Mouse (Mus musculus): ENCODE data around the gene Ugt1a10.

The Ugt1a10 gene

GRCm38 (mm10) chr1:88260604-88261377 lies 205.6 kb downstream of the Ugt1a10 start:
- no peak for TF ChIP-seq GATA4 (IDR thresholded peaks at IDR 0.05; ENCODE audit: insufficient replicate concordance, low read length)

- no peak for TF ChIP-seq GATA4 (IDR thresholded peaks at IDR 0.05; ENCODE audit: insufficient replicate concordance, low read length)
Observed at GRCm38 (mm10) chr1:88261706-88262105, 206.5 kb downstream of the Ugt1a10 start.

- no peak for TF ChIP-seq GATA4 (IDR thresholded peaks at IDR 0.05; ENCODE audit: insufficient replicate concordance, low read length)
Observed at GRCm38 (mm10) chr1:88262255-88262654, 207.1 kb downstream of the Ugt1a10 start.

- TF ChIP-seq GATA4 (IDR thresholded peaks at IDR 0.05; ENCODE audit: insufficient replicate concordance, low read length) = no peak
Observed at GRCm38 (mm10) chr1:88262961-88263360, 207.8 kb downstream of the Ugt1a10 start.

GRCm38 (mm10) chr1:88263778-88264177 lies 208.6 kb downstream of the Ugt1a10 start:
- TF ChIP-seq GATA4 (IDR thresholded peaks at IDR 0.05; ENCODE audit: insufficient replicate concordance, low read length) = no peak

GRCm38 (mm10) chr1:88264237-88264868 lies 209.2 kb downstream of the Ugt1a10 start:
- TF ChIP-seq GATA4 (IDR thresholded peaks at IDR 0.05; ENCODE audit: insufficient replicate concordance, low read length) = no peak

- no peak for TF ChIP-seq GATA4 (IDR thresholded peaks at IDR 0.05; ENCODE audit: insufficient replicate concordance, low read length)
Observed at GRCm38 (mm10) chr1:88264869-88265240, 209.7 kb downstream of the Ugt1a10 start.

- no peak for TF ChIP-seq GATA4 (IDR thresholded peaks at IDR 0.05; ENCODE audit: insufficient replicate concordance, low read length)
Observed at GRCm38 (mm10) chr1:88266123-88266522, 210.9 kb downstream of the Ugt1a10 start.

GRCm38 (mm10) chr1:88267489-88267888 lies 212.3 kb downstream of the Ugt1a10 start:
- TF ChIP-seq GATA4 (IDR thresholded peaks at IDR 0.05; ENCODE audit: insufficient replicate concordance, low read length) = no peak

GRCm38 (mm10) chr1:88268070-88268469 lies 212.9 kb downstream of the Ugt1a10 start:
- no peak; the same call in 1 of the 2 replicates for TF ChIP-seq GATA4 (IDR thresholded peaks at IDR 0.05; ENCODE audit: insufficient replicate concordance, low read length)

Measured in liver, adult (tissue).